Mouse (Mus musculus): ENCODE data around the gene Resf1.

DNA sequence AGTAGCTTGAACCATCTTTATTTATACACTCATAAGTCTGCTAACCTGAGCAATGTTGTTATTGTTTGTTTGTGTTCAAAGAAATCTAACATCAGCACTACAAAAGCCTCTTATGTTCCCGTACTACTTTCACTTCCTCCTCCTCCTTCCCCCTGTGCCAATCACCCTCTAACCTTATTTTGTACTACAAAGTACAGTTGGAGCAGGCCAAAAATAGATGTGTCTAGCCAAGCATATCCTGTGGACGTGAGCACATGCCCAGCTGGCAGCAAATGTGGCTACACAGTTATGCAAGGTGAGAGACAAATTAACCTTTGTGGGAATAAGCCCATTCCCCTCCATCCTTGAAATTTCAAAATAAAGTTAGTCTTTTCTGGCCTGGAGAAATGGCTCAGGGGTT, 34.6 kb downstream of the Resf1 start:
- TF ChIP-seq CTCF (IDR thresholded peaks at IDR 0.05; ENCODE audit: control insufficient read depth, insufficient read depth, insufficient replicate concordance, low read depth, low read length) (no peak), POLR2A (IDR thresholded peaks at IDR 0.05; ENCODE audit: control insufficient read depth, low read depth, low read length) (no peak)
